Mouse (Mus musculus) erythroblast, embryonic 14.5 days (primary cell): Measurements from ENCODE around the gene Crabp2.

Experiments
- GATA1 ChIP-seq: IDR thresholded peaks from 2 replicates; pipeline ENCODE4 v1.6.1; 2012; ENCODE audit warnings: low read length, inconsistent platforms, mixed read lengths
- TAL1 ChIP-seq: IDR thresholded peaks from 3 replicates; pipeline ENCODE4 v1.6.1; 2012; ENCODE audit warnings: low read length, inconsistent platforms, mixed read lengths

DNA sequence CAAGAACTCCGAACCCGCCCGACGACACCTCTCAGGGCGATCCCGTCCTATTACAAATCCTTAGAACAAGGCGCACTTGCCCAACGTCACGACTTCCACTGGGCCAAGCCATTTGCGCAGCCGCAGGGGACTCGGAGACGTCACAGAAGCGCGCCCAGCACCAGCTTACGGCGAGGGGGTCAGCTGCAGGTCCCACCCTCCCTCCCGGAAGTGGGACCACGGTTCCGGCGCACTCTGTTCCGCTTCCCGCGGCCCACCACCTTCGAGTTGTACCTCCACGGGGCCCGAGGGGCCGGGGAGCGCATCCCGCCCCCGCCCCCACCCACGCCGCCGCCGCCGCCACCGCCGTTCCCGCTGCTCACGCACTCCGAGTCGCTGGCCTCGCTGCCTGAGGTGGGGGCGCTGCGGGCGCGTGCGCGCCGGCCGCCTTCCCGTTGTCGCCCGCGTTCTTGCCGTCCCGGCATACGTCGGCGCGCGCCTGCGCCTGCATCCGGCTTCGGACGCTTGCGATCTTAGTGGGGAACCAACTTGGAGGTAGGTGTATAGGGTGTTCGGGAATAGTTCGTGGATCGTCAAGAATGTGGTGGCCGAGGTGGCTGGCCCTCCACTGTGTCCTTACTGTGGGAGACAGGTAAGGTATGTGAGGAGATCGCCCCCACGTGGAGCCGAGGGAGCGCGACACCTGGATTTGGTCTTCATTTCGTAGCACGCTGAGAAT, 18.2 kb upstream of the Crabp2 start, which contains the start of the genes Isg20l2 and Rrnad1:
- no peak for TF ChIP-seq GATA1
- no peak for TF ChIP-seq TAL1
